Mouse (Mus musculus) forebrain, embryonic 16.5 days (tissue): ENCODE measurements at regions not wholly inside any gene's neighbourhood (a gene's known extent, or its start where the extent isn't known, plus 50 kb on each side); places are given as distances from the start of the nearest gene placed in this dataset.

Source experiments
- ATAC-seq: fragments of 200-750 bp; cut with Nextera tagmentation; 2 replicates; pipeline ENCODE4 v1.8.0; 2017; ENCODE audit warnings: mild to moderate bottlenecking, moderate library complexity
- H3K27ac ChIP-seq: fragments of 300-500 bp; sonication (generic); 2 replicates; pipeline ENCODE4 v1.5.1; 2014; ENCODE audit warnings: low read length, control low read depth
- H3K27me3 ChIP-seq: fragments of 300-500 bp; sonication (generic); replicated peaks from 2 replicates; pipeline ENCODE4 v1.6.1; 2014; ENCODE audit warnings: low read length; ENCODE audit not compliant: control insufficient read depth, insufficient read depth
- H3K36me3 ChIP-seq: fragments of 300-500 bp; sonication (generic); 2 replicates; pipeline ENCODE4 v1.6.1; 2014; ENCODE audit not compliant: control insufficient read depth, insufficient read depth
- H3K4me1 ChIP-seq: fragments of 300-500 bp; sonication (generic); replicated peaks from 2 replicates; pipeline ENCODE4 v1.6.1; 2014; ENCODE audit warnings: low read length; ENCODE audit not compliant: control insufficient read depth, insufficient read depth
- H3K4me2 ChIP-seq: fragments of 300-500 bp; sonication (generic); 2 replicates; pipeline ENCODE4 v1.6.1; 2014; ENCODE audit warnings: mild to moderate bottlenecking, low read length, control low read depth
- H3K4me3 ChIP-seq: fragments of 300-500 bp; sonication (generic); replicated peaks from 2 replicates; pipeline ENCODE4 v1.5.1; 2014; ENCODE audit warnings: mild to moderate bottlenecking, low read length, control low read depth
- H3K9ac ChIP-seq: fragments of 300-500 bp; sonication (generic); replicated peaks from 2 replicates; pipeline ENCODE4 v1.6.1; 2014; ENCODE audit warnings: low read depth, low read length, control low read depth
- H3K9me3 ChIP-seq: fragments of 300-500 bp; sonication (generic); 2 replicates; pipeline ENCODE4 v1.6.1; 2016; ENCODE audit warnings: low read length; ENCODE audit not compliant: control insufficient read depth
- WGBS: fragments of 180-500 bp; shearing (Covaris S2); extraction: QIAGEN DNeasy Blood & Tissue Kit; methylation state at CpG from one replicate; pipeline ENCODE4 v1.1.7; 2014; 5-methylcytosine and 5-hydroxymethylcytosine counted together

GRCm38 (mm10) chr10:53165036-53165435 is 172.4 kb upstream of the Pln start:
- H3K9ac ChIP-seq: no peak overlapping the region
- ATAC-seq: no peak
- H3K4me1 ChIP-seq: no peaks in the 10 kb centered on the region
- H3K27ac ChIP-seq: no peak overlapping the region
- H3K4me3 ChIP-seq: no peak overlapping the region
- no peaks in the 10 kb centered on the region for H3K36me3 ChIP-seq
- no peaks in the 10 kb centered on the region for H3K27me3 ChIP-seq
- H3K9me3 ChIP-seq: no peaks in the 10 kb centered on the region
- no peak overlapping the region for H3K4me2 ChIP-seq
- 88% methylated on average over 4 of the region's 4 CpGs for WGBS

DNA sequence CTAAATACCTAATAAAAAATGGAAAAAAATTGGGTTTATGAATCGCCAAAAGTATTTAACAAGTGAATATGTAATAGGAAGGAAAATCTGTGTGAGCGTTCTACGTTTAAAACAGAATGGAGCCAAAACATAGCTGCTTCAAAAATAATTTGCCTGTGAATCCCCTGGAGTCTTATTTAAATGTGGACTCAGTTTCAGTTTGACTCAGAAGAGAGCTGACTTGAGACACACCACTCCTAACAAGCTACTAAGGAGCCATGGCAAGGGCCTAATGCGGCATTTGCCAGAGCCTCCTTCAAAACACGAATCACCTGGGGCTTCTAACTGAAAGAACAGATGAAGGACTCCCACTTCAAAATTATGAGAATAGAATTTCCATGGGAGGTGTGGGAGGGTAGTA is 169.7 kb upstream of the Pln start:
- H3K4me3 ChIP-seq: no peak overlapping the region
- H3K9me3 ChIP-seq: no peaks in the 10 kb centered on the region
- H3K27me3 ChIP-seq: no peaks in the 10 kb centered on the region
- no peak overlapping the region for H3K27ac ChIP-seq
- no peaks in the 10 kb centered on the region for H3K36me3 ChIP-seq
- 88% methylated on average over 5 of the region's 5 CpGs for WGBS
- no peak for ATAC-seq
- no peak overlapping the region for H3K4me2 ChIP-seq
- no peaks in the 10 kb centered on the region for H3K4me1 ChIP-seq
- no peak overlapping the region for H3K9ac ChIP-seq

DNA sequence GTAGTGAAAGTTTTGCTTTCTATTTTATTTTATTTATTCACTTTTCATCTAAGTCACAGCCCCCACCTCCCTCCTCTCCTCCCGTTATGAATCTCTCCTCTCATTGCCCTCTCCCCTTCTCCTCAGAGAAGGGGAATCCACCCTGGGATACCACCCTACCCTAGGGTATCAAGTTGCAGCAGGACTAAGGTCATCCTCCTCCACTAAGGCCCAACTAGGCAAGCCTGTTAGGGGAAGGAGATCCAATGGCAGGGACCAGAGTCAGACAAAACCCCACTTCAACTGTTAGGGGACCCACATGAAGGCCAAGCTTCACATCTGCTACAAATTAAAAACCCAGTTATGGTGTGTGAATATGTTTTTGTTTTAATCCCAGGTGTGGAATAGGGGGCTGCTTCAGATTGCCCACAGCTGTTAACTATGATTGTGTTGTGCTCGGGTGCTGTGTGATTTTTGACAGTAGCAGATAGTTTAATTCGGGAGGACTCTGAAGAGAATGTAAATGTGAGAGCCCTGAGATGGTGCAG is 163.4 kb upstream of the Pln start:
- no peak for ATAC-seq
- H3K4me3 ChIP-seq: no peak overlapping the region
- no peaks in the 10 kb centered on the region for H3K4me1 ChIP-seq
- H3K36me3 ChIP-seq: no peaks in the 10 kb centered on the region
- no peaks in the 10 kb centered on the region for H3K9me3 ChIP-seq
- no peak overlapping the region for H3K9ac ChIP-seq
- no peaks in the 10 kb centered on the region for H3K27me3 ChIP-seq
- H3K4me2 ChIP-seq: no peak overlapping the region
- no peak overlapping the region for H3K27ac ChIP-seq
- 68% methylated on average over 3 of the region's 3 CpGs for WGBS

GRCm38 (mm10) chr10:53175946-53176345 is 161.5 kb upstream of the Pln start:
- H3K4me1 ChIP-seq: no peaks in the 10 kb centered on the region
- H3K4me3 ChIP-seq: no peak overlapping the region
- no peaks in the 10 kb centered on the region for H3K9me3 ChIP-seq
- H3K27ac ChIP-seq: no peak overlapping the region
- no peak overlapping the region for H3K4me2 ChIP-seq
- 88% methylated on average over 2 of the region's 2 CpGs for WGBS
- H3K27me3 ChIP-seq: no peaks in the 10 kb centered on the region
- ATAC-seq: no peak
- H3K36me3 ChIP-seq: no peaks in the 10 kb centered on the region
- no peak overlapping the region for H3K9ac ChIP-seq

- no peak overlapping the region for H3K4me2 ChIP-seq
- no peaks in the 10 kb centered on the region for H3K27me3 ChIP-seq
- H3K36me3 ChIP-seq: no peaks in the 10 kb centered on the region
- H3K27ac ChIP-seq: no peak overlapping the region
- WGBS: 35% methylated on average over 6 of the region's 6 CpGs
- H3K4me3 ChIP-seq: no peak overlapping the region
- H3K9ac ChIP-seq: no peak overlapping the region
- H3K4me1 ChIP-seq: no peaks in the 10 kb centered on the region
- ATAC-seq: no peak
- no peaks in the 10 kb centered on the region for H3K9me3 ChIP-seq
These were observed 158.9 kb upstream of the Pln start for GRCm38 (mm10) chr10:53178561-53178960.

DNA sequence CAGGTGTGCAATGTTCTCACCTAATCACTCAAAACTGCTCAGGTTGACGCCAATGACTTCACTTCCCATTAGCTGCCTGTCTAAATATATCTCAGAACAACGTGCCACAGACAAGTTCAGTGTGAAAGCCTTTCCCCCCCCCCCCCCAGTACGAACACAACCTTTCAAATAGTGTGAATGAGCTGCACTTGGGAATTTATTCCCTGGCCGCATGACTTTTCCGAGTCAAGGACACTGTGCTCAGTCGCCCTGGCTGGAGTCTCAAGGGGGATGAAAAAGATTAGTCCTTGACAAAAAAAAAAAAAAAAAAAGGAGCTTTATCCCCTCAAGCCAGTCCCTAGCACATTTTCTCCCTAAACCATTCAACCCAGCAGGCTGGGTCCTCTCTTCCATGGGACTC is 158.4 kb upstream of the Pln start:
- H3K36me3 ChIP-seq: no peaks in the 10 kb centered on the region
- no peak overlapping the region for H3K4me3 ChIP-seq
- H3K27ac ChIP-seq: no peak overlapping the region
- ATAC-seq: no peak
- H3K27me3 ChIP-seq: no peaks in the 10 kb centered on the region
- H3K4me1 ChIP-seq: no peaks in the 10 kb centered on the region
- no peaks in the 10 kb centered on the region for H3K9me3 ChIP-seq
- 42% methylated on average over 6 of the region's 6 CpGs for WGBS
- H3K9ac ChIP-seq: no peak overlapping the region
- no peak overlapping the region for H3K4me2 ChIP-seq

- H3K4me1 ChIP-seq: no peaks in the 10 kb centered on the region
- no peaks in the 10 kb centered on the region for H3K27me3 ChIP-seq
- ATAC-seq: no peak
- H3K9me3 ChIP-seq: no peaks in the 10 kb centered on the region
- 79% methylated on average over 11 of the region's 11 CpGs for WGBS
- H3K9ac ChIP-seq: no peak overlapping the region
- H3K4me3 ChIP-seq: no peak overlapping the region
- no peak overlapping the region for H3K27ac ChIP-seq
- no peaks in the 10 kb centered on the region for H3K36me3 ChIP-seq
- H3K4me2 ChIP-seq: no peak overlapping the region
These were observed 156.7 kb upstream of the Pln start for GRCm38 (mm10) chr10:53180751-53181151.

GRCm38 (mm10) chr10:53181413-53181812 is 156.1 kb upstream of the Pln start:
- Histone ChIP-seq H3K9ac (no peak overlapping the region), H3K9me3 (no peaks in the 10 kb centered on the region), H3K27ac (no peak overlapping the region), H3K27me3 (no peaks in the 10 kb centered on the region), H3K4me1 (no peaks in the 10 kb centered on the region), H3K4me3 (no peak overlapping the region), H3K4me2 (no peak overlapping the region), H3K36me3 (no peaks in the 10 kb centered on the region)
- ATAC-seq: peak; percentile 28; the same call in 1 of the 2 replicates
- WGBS: 73% methylated on average over 9 of the region's 9 CpGs

DNA sequence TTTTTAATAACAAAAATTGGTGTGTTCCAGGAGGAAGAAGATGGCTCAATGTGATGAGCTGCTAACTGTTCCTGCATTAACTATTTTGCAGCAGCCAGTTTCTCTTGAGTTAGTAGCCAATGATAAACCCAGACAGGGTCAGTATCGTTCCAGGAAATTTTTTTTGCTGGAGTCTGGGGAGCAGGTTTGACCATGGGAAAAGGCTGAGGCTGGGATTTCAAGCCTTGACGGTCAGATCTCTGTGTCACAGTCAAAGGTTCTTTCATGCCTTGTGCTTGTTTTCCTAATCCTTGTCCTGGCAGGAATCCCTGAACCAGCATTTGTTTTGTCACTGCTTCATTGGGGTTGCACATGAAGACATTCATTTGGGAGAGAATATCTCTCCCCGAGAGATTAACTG is 129.0 kb upstream of the Pln start:
- H3K4me3 ChIP-seq: no peak overlapping the region
- H3K4me1 ChIP-seq: no peaks in the 10 kb centered on the region
- no peak overlapping the region for H3K27ac ChIP-seq
- no peaks in the 10 kb centered on the region for H3K36me3 ChIP-seq
- 67% methylated on average over 3 of the region's 3 CpGs for WGBS
- H3K4me2 ChIP-seq: no peak overlapping the region
- H3K27me3 ChIP-seq: no peaks in the 10 kb centered on the region
- H3K9ac ChIP-seq: no peak overlapping the region
- no peaks in the 10 kb centered on the region for H3K9me3 ChIP-seq
- no peak for ATAC-seq

- no peak for ATAC-seq
- Histone ChIP-seq H3K27ac (no peak overlapping the region), H3K9me3 (no peaks in the 10 kb centered on the region), H3K4me3 (no peak overlapping the region), H3K27me3 (no peaks in the 10 kb centered on the region), H3K4me1 (no peaks in the 10 kb centered on the region), H3K4me2 (no peak overlapping the region), H3K9ac (no peak overlapping the region), H3K36me3 (no peaks in the 10 kb centered on the region)
These were observed 127.6 kb upstream of the Pln start for GRCm38 (mm10) chr10:53209916-53210315.
